Mouse (Mus musculus): ENCODE results near the gene Vsig10. TPM values are rescaled to one million over a fixed set of nuclear protein-coding genes. Genes with fewer than 3 reads are reported as not detected.
"Not testable (repeated sequence)": the region's sequence is repeated elsewhere in the genome, so short reads cannot be mapped to it uniquely, and the experiment has no call there.

Vsig10 gene
- polyA plus RNA-seq, 1 experiment from 2014 or later = 3.9 TPM

GRCm38 (mm10) chr5:117374372-117375049 is 55.6 kb downstream of the Vsig10 start:
- H3K4me3 ChIP-seq (ENCODE audit: low read depth, low read length) = no peak overlapping the region
- DNase-seq (ENCODE audit: low spot score) (no peak), ATAC-seq (ENCODE audit: low read depth) (no peak)
- peaks cover 72% of the 10 kb centered on the region for H3K36me3 ChIP-seq (ENCODE audit: control insufficient read depth, insufficient read depth, low read length)
- WGBS = 90% methylated on average over 7 of the region's 7 CpGs
- H3K27me3 ChIP-seq (replicated peaks; ENCODE audit: control insufficient read depth, insufficient read depth, low read length) = no peaks in the 10 kb centered on the region
- H3K4me1 ChIP-seq (ENCODE audit: control insufficient read depth, insufficient read depth, low read length) = no peaks in the 10 kb centered on the region
- H3K27ac ChIP-seq (replicated peaks; ENCODE audit: low read depth, low read length) = no peak overlapping the region
- H3K9ac ChIP-seq (ENCODE audit: low read depth, low read length) = no peak overlapping the region
- H3K4me2 ChIP-seq (ENCODE audit: low read depth, low read length) = no peak overlapping the region
- no peaks in the 10 kb centered on the region for H3K9me3 ChIP-seq (ENCODE audit: control insufficient read depth, low read length)

GRCm38 (mm10) chr5:117376331-117376761 is 57.5 kb downstream of the Vsig10 start:
- Histone ChIP-seq H3K4me3 (ENCODE audit: low read depth, low read length) (no peak overlapping the region), H3K27me3 (replicated peaks; ENCODE audit: control insufficient read depth, insufficient read depth, low read length) (no peaks in the 10 kb centered on the region), H3K9me3 (ENCODE audit: control insufficient read depth, low read length) (no peaks in the 10 kb centered on the region), H3K9ac (ENCODE audit: low read depth, low read length) (no peak overlapping the region), H3K27ac (replicated peaks; ENCODE audit: low read depth, low read length) (no peak overlapping the region), H3K4me2 (ENCODE audit: low read depth, low read length) (no peak overlapping the region), H3K4me1 (ENCODE audit: control insufficient read depth, insufficient read depth, low read length) (no peaks in the 10 kb centered on the region), H3K36me3 (ENCODE audit: control insufficient read depth, insufficient read depth, low read length) (peaks cover 71% of the 10 kb centered on the region)
- 64% methylated on average over 11 of the region's 11 CpGs for WGBS
- DNase-seq (ENCODE audit: low spot score) = no peak
- no peak for ATAC-seq (ENCODE audit: low read depth)

GRCm38 (mm10) chr5:117377731-117378130 is 58.8 kb downstream of the Vsig10 start:
- DNase-seq (ENCODE audit: low spot score); H3K27me3 ChIP-seq (replicated peaks; ENCODE audit: control insufficient read depth, insufficient read depth, low read length); H3K9ac ChIP-seq (ENCODE audit: low read depth, low read length); H3K4me1 ChIP-seq (ENCODE audit: control insufficient read depth, insufficient read depth, low read length); H3K4me3 ChIP-seq (ENCODE audit: low read depth, low read length); ATAC-seq (ENCODE audit: low read depth); H3K27ac ChIP-seq (replicated peaks; ENCODE audit: low read depth, low read length); H3K9me3 ChIP-seq (ENCODE audit: control insufficient read depth, low read length); H3K4me2 ChIP-seq (ENCODE audit: low read depth, low read length): not testable (repeated sequence)
- H3K36me3 ChIP-seq (ENCODE audit: control insufficient read depth, insufficient read depth, low read length) = peaks cover 70% of the 10 kb centered on the region
- WGBS = 90% methylated on average over 14 of the region's 14 CpGs

GRCm38 (mm10) chr5:117380199-117380598 is 61.3 kb downstream of the Vsig10 start:
- Histone ChIP-seq H3K9ac (ENCODE audit: low read depth, low read length) (no peak overlapping the region), H3K4me2 (ENCODE audit: low read depth, low read length) (no peak overlapping the region), H3K9me3 (ENCODE audit: control insufficient read depth, low read length) (no peaks in the 10 kb centered on the region), H3K27me3 (replicated peaks; ENCODE audit: control insufficient read depth, insufficient read depth, low read length) (no peaks in the 10 kb centered on the region), H3K4me1 (ENCODE audit: control insufficient read depth, insufficient read depth, low read length) (no peaks in the 10 kb centered on the region), H3K27ac (replicated peaks; ENCODE audit: low read depth, low read length) (no peak overlapping the region), H3K4me3 (ENCODE audit: low read depth, low read length) (no peak overlapping the region), H3K36me3 (ENCODE audit: control insufficient read depth, insufficient read depth, low read length) (peaks cover 84% of the 10 kb centered on the region)
- 87% methylated on average over 4 of the region's 4 CpGs for WGBS
- DNase-seq (ENCODE audit: low spot score) = no peak
- no peak for ATAC-seq (ENCODE audit: low read depth)

GRCm38 (mm10) chr5:117381785-117382184 is 62.9 kb downstream of the Vsig10 start:
- DNase-seq (ENCODE audit: low spot score) (no peak), ATAC-seq (ENCODE audit: low read depth) (no peak)
- Histone ChIP-seq H3K9ac (ENCODE audit: low read depth, low read length) (no peak overlapping the region), H3K4me1 (ENCODE audit: control insufficient read depth, insufficient read depth, low read length) (no peaks in the 10 kb centered on the region), H3K27ac (replicated peaks; ENCODE audit: low read depth, low read length) (no peak overlapping the region), H3K4me2 (ENCODE audit: low read depth, low read length) (no peak overlapping the region), H3K27me3 (replicated peaks; ENCODE audit: control insufficient read depth, insufficient read depth, low read length) (no peaks in the 10 kb centered on the region), H3K4me3 (ENCODE audit: low read depth, low read length) (no peak overlapping the region), H3K36me3 (ENCODE audit: control insufficient read depth, insufficient read depth, low read length) (peaks cover 83% of the 10 kb centered on the region), H3K9me3 (ENCODE audit: control insufficient read depth, low read length) (no peaks in the 10 kb centered on the region)
- 70% methylated on average over 7 of the region's 7 CpGs for WGBS

- no peaks in the 10 kb centered on the region for H3K27me3 ChIP-seq (replicated peaks; ENCODE audit: control insufficient read depth, insufficient read depth, low read length)
- WGBS = 85% methylated on average over 12 of the region's 12 CpGs
- H3K27ac ChIP-seq (replicated peaks; ENCODE audit: low read depth, low read length) = no peak overlapping the region
- no peak overlapping the region for H3K4me2 ChIP-seq (ENCODE audit: low read depth, low read length)
- no peak overlapping the region for H3K4me3 ChIP-seq (ENCODE audit: low read depth, low read length)
- DNase-seq (ENCODE audit: low spot score) (no peak), ATAC-seq (ENCODE audit: low read depth) (no peak)
- H3K36me3 ChIP-seq (ENCODE audit: control insufficient read depth, insufficient read depth, low read length) = peaks cover 77% of the 10 kb centered on the region
- H3K4me1 ChIP-seq (ENCODE audit: control insufficient read depth, insufficient read depth, low read length) = 0 out of 2 replicates have a peak, but pooled peaks cover 4% of the 10 kb centered on the region
- no peaks in the 10 kb centered on the region for H3K9me3 ChIP-seq (ENCODE audit: control insufficient read depth, low read length)
- no peak overlapping the region for H3K9ac ChIP-seq (ENCODE audit: low read depth, low read length)
These were observed 64.3 kb downstream of the Vsig10 start for GRCm38 (mm10) chr5:117383198-117383597.

- peak overlapping the region; percentile 96 for H3K9ac ChIP-seq (ENCODE audit: low read depth, low read length)
- H3K27ac ChIP-seq (replicated peaks; ENCODE audit: low read depth, low read length) = peak overlapping the region; percentile 67
- ATAC-seq (ENCODE audit: low read depth) (peak; percentile 62), DNase-seq (ENCODE audit: low spot score) (peak; percentile 53)
- H3K4me1 ChIP-seq (ENCODE audit: control insufficient read depth, insufficient read depth, low read length) = 0 out of 2 replicates have a peak, but pooled peaks cover 7% of the 10 kb centered on the region
- no peaks in the 10 kb centered on the region for H3K27me3 ChIP-seq (replicated peaks; ENCODE audit: control insufficient read depth, insufficient read depth, low read length)
- 10% methylated on average over 16 of the region's 16 CpGs for WGBS
- H3K4me3 ChIP-seq (ENCODE audit: low read depth, low read length) = peak overlapping the region; percentile 86
- peaks cover 32% of the 10 kb centered on the region for H3K36me3 ChIP-seq (ENCODE audit: control insufficient read depth, insufficient read depth, low read length)
- peak overlapping the region; percentile 88 for H3K4me2 ChIP-seq (ENCODE audit: low read depth, low read length)
- 0 out of 2 replicates have a peak, but pooled peaks cover 7% of the 10 kb centered on the region for H3K9me3 ChIP-seq (ENCODE audit: control insufficient read depth, low read length)
These were observed 69.4 kb downstream of the Vsig10 start for GRCm38 (mm10) chr5:117388296-117388751.

- peak within 1 kb of the TSS; percentile 88 for H3K4me2 ChIP-seq (ENCODE audit: low read depth, low read length)
- peak; percentile 97 for DNase-seq (ENCODE audit: low spot score)
- peak within 1 kb of the TSS; percentile 96 for H3K9ac ChIP-seq (ENCODE audit: low read depth, low read length)
- peak within 1 kb of the TSS; percentile 86 for H3K4me3 ChIP-seq (ENCODE audit: low read depth, low read length)
- H3K27me3 ChIP-seq (replicated peaks; ENCODE audit: control insufficient read depth, insufficient read depth, low read length) = no peaks in the 10 kb centered on the region
- H3K36me3 ChIP-seq (ENCODE audit: control insufficient read depth, insufficient read depth, low read length) = peaks cover 26% of the 10 kb centered on the region
- H3K27ac ChIP-seq (replicated peaks; ENCODE audit: low read depth, low read length) = peak within 1 kb of the TSS; percentile 67
- H3K9me3 ChIP-seq (ENCODE audit: control insufficient read depth, low read length) = 0 out of 2 replicates have a peak, but pooled peaks cover 7% of the 10 kb centered on the region
- peak; percentile 98 for ATAC-seq (ENCODE audit: low read depth)
- 1% methylated on average over 22 of the region's 44 CpGs for WGBS
- H3K4me1 ChIP-seq (ENCODE audit: control insufficient read depth, insufficient read depth, low read length) = 0 out of 2 replicates have a peak, but pooled peaks cover 7% of the 10 kb centered on the region
These were observed 70.0 kb downstream of the Vsig10 start, which contains the start of gene Rfc5 for GRCm38 (mm10) chr5:117388877-117389276. Rfc5 (minus strand) TSS chr5:117389047.

Data from embryonic facial prominence, embryonic 14.5 days (tissue).